Mouse (Mus musculus) large intestine, adult 2 months (tissue): ENCODE data around the gene Prcc. TPM values are rescaled to one million over a fixed set of nuclear protein-coding genes. Genes with fewer than 3 reads are reported as not detected.

Source experiments
- DNase-seq: peaks from one replicate; pipeline ENCODE4 v3.0.0-alpha.2; 2012; ENCODE audit warnings: low read depth, low spot score
- WGBS: fragments of 180-500 bp; shearing (Covaris S2); methylation state at CpG from one replicate; pipeline ENCODE4 v1.1.7; 2018; 5-methylcytosine and 5-hydroxymethylcytosine counted together
- polyA plus RNA-seq: library from polyadenylated mRNA; depleted of rRNA; stranded (reverse); fragments of >200 nt; gene quantifications from 2 replicates; pipeline ENCODE4 v1.2.3, GENCODE M21; 2012; rRNA removed

The Prcc gene
- polyA plus RNA-seq, result 28.5 and 30.2 TPM in 2 replicates

GRCm38 (mm10) chr3:87885281-87886003 lies at the start of gene Prcc:
Prcc (minus strand) TSS chr3:87885608.
- DNase-seq, result peak; percentile 100
- under 1% methylated on average over 33 of the region's 33 CpGs for WGBS

- WGBS, result 53% methylated on average over 4 of the region's 4 CpGs
These were observed 49.8 kb upstream of the Prcc start for GRCm38 (mm10) chr3:87935201-87935600.

GRCm38 (mm10) chr3:87934501-87934900 lies 49.1 kb upstream of the Prcc start:
- DNase-seq, result no peak
- WGBS, result 46% methylated on average over 4 of the region's 4 CpGs

More at GRCm38 (mm10) chr3:87935201-87935600, 49.8 kb upstream of the Prcc start:
- DNase-seq, result no peak

GRCm38 (mm10) chr3:87934026-87934425 lies 48.6 kb upstream of the Prcc start:
- DNase-seq, result no peak

GRCm38 (mm10) chr3:87930078-87930795 lies 44.8 kb upstream of the Prcc start, which contains the start of the genes Isg20l2 and Rrnad1:
Isg20l2 (plus strand) TSS chr3:87930314.
Rrnad1 (minus strand) TSS chr3:87930717.
- WGBS, result under 1% methylated on average over 77 of the region's 78 CpGs
- DNase-seq, result peak; percentile 81

More at GRCm38 (mm10) chr3:87934026-87934425, 48.6 kb upstream of the Prcc start:
- 45% methylated on average over 5 of the region's 5 CpGs for WGBS

- no peak for DNase-seq
- WGBS, result 1% methylated on average over 26 of the region's 26 CpGs
These were observed 44.1 kb upstream of the Prcc start for GRCm38 (mm10) chr3:87929341-87930077.

- WGBS, result 84% methylated on average over 5 of the region's 5 CpGs
- no peak for DNase-seq
These were observed 42.0 kb upstream of the Prcc start for GRCm38 (mm10) chr3:87927452-87927851.

GRCm38 (mm10) chr3:87924996-87925395 lies 39.6 kb upstream of the Prcc start:
- 86% methylated on average over 7 of the region's 7 CpGs for WGBS
- no peak for DNase-seq

- 48% methylated on average over 9 of the region's 9 CpGs for WGBS
- no peak for DNase-seq
These were observed 35.0 kb upstream of the Prcc start for GRCm38 (mm10) chr3:87920270-87920943.

GRCm38 (mm10) chr3:87919336-87920108 lies 34.1 kb upstream of the Prcc start, which contains the start of gene Mrpl24:
Mrpl24 (plus strand) TSS chr3:87919506.
- WGBS, result under 1% methylated on average over 30 of the region's 30 CpGs

GRCm38 (mm10) chr3:87918551-87918950 lies 33.1 kb upstream of the Prcc start:
- WGBS, result 84% methylated on average over 1 of the region's 1 CpGs
- no peak for DNase-seq

More at GRCm38 (mm10) chr3:87919336-87920108, 34.1 kb upstream of the Prcc start, which contains the start of gene Mrpl24:
- peak; percentile 90 for DNase-seq

- WGBS, result 88% methylated on average over 1 of the region's 1 CpGs
- DNase-seq, result no peak
These were observed 31.6 kb upstream of the Prcc start for GRCm38 (mm10) chr3:87916990-87917389.

GRCm38 (mm10) chr3:87913891-87914290 lies 28.5 kb upstream of the Prcc start:
- WGBS, result 90% methylated on average over 10 of the region's 10 CpGs
- no peak for DNase-seq

GRCm38 (mm10) chr3:87913491-87913890 lies 28.1 kb upstream of the Prcc start:
- DNase-seq, result no peak
- WGBS, result 80% methylated on average over 7 of the region's 7 CpGs

- 4% methylated on average over 12 of the region's 12 CpGs for WGBS
These were observed 25.2 kb upstream of the Prcc start for GRCm38 (mm10) chr3:87910573-87911141.

GRCm38 (mm10) chr3:87909874-87910273 lies 24.5 kb upstream of the Prcc start:
- DNase-seq, result no peak
- WGBS, result 1% methylated on average over 4 of the region's 4 CpGs

More at GRCm38 (mm10) chr3:87910573-87911141, 25.2 kb upstream of the Prcc start:
- no peak for DNase-seq

GRCm38 (mm10) chr3:87909381-87909780 lies 24.0 kb upstream of the Prcc start:
- 85% methylated on average over 2 of the region's 2 CpGs for WGBS
- no peak for DNase-seq

GRCm38 (mm10) chr3:87907906-87908305 lies 22.5 kb upstream of the Prcc start:
- WGBS, result 0% methylated on average over 1 of the region's 1 CpGs

More at GRCm38 (mm10) chr3:87907906-87908305, 22.5 kb upstream of the Prcc start:
- no peak for DNase-seq
